Mouse (Mus musculus) bone marrow macrophage, adult 2 months (primary cell): ENCODE results near the gene Rapgef4.

Experiments used
- CTCF ChIP-seq: IDR thresholded peaks from 2 replicates; pipeline ENCODE4 v1.5.1; 2012; ENCODE audit warnings: low read depth, mild to moderate bottlenecking, low read length, moderate library complexity
- POLR2A ChIP-seq: IDR thresholded peaks from 2 replicates; pipeline ENCODE4 v1.6.1; 2012; ENCODE audit warnings: mild to moderate bottlenecking, low read depth, low read length, borderline replicate concordance

DNA sequence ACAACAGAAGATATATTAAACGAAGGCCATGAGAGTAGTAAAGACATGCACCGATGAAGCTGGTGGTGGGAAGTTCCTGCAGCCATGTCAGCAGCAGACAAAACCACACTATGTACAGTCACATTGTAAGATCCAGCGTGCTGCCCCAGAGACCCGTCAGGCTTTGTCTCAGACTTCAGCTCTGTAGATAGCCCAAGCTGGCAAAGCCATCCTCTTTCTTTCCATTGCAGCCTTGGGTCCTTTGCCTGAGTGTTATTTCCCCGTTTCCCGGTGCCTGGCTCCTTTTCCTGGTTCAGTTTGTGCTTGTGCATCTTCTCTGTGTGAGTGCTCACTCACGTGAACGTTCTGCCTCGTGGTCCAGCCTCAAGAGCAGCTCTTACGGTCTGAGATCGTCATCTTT lies 265.3 kb downstream of the Rapgef4 start:
- TF ChIP-seq CTCF = no peak
- no peak for TF ChIP-seq POLR2A
